Mouse (Mus musculus): Measurements from ENCODE around the gene Wdr74.

- TF ChIP-seq CTCF (IDR thresholded peaks at IDR 0.05; ENCODE audit: low read depth) = no peak
- TF ChIP-seq EP300 (IDR thresholded peaks at IDR 0.05; ENCODE audit: low read depth) = no peak
Observed at GRCm38 (mm10) chr19:8739646-8740045, 4.0 kb downstream of the Wdr74 start.

Measured in liver, postnatal 0 days (tissue).